Mouse (Mus musculus): ENCODE results near the gene Nod2.

DNA sequence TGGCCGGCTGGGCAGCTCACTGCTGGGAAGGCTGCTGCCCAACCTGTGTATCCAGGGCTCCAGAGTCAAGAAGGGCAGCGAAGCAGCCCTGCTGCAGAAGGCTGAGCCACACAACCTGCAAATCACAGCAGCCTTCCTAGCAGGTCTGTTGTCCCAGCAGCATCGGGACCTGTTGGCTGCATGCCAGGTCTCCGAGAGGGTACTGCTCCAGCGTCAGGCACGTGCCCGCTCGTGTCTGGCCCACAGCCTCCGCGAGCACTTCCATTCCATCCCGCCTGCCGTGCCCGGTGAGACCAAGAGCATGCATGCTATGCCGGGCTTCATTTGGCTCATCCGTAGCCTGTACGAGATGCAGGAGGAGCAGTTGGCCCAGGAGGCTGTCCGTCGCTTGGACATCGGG, 17.8 kb downstream of the Nod2 start:
- TF ChIP-seq POLR2A (IDR thresholded peaks at IDR 0.05; ENCODE audit: control insufficient read depth, low read depth, low read length) (no peak), CTCF (IDR thresholded peaks at IDR 0.05; ENCODE audit: control insufficient read depth, insufficient read depth, insufficient replicate concordance, low read depth, low read length) (no peak)

All from testis, adult 2 months (tissue).